Mouse (Mus musculus): Measurements from ENCODE around the gene Elovl3.
"Not testable (repeated sequence)": the region's sequence is repeated elsewhere in the genome, so short reads cannot be mapped to it uniquely, and the experiment has no call there.

Gene Elovl3

GRCm38 (mm10) chr19:46136639-46137580 lies 5.2 kb downstream of the Elovl3 start:
- no peak for DNase-seq

- DNase-seq: no peak
Observed at GRCm38 (mm10) chr19:46140324-46140723, 8.6 kb downstream of the Elovl3 start.

- no peak for DNase-seq
Observed at GRCm38 (mm10) chr19:46141091-46141490, 9.4 kb downstream of the Elovl3 start.

GRCm38 (mm10) chr19:46147511-46148371 lies 16.0 kb downstream of the Elovl3 start, which contains the start of gene Pitx3:
TSS of gene Pitx3 (minus strand) at chr19:46148326.
- DNase-seq: no peak

GRCm38 (mm10) chr19:46148372-46148760 lies 16.7 kb downstream of the Elovl3 start:
- peak; percentile 36 for DNase-seq

- DNase-seq: no peak
Observed at GRCm38 (mm10) chr19:46149091-46149490, 17.4 kb downstream of the Elovl3 start.

- peak; percentile 98 for DNase-seq
Observed at GRCm38 (mm10) chr19:46152127-46152803, 20.6 kb downstream of the Elovl3 start, which contains the start of gene Gbf1. TSS of gene Gbf1 (plus strand) at chr19:46152509.

- DNase-seq: no peak
Observed at GRCm38 (mm10) chr19:46165950-46166349, 34.3 kb downstream of the Elovl3 start.

GRCm38 (mm10) chr19:46167169-46167568 lies 35.5 kb downstream of the Elovl3 start:
- not testable (repeated sequence) for DNase-seq

GRCm38 (mm10) chr19:46169396-46169795 lies 37.7 kb downstream of the Elovl3 start:
- no peak for DNase-seq

- no peak for DNase-seq
Observed at GRCm38 (mm10) chr19:46169913-46170312, 38.2 kb downstream of the Elovl3 start.

GRCm38 (mm10) chr19:46172541-46172940 lies 40.8 kb downstream of the Elovl3 start:
- DNase-seq: no peak

GRCm38 (mm10) chr19:46175173-46175572 lies 43.5 kb downstream of the Elovl3 start:
- no peak for DNase-seq

GRCm38 (mm10) chr19:46177046-46177445 lies 45.3 kb downstream of the Elovl3 start:
- DNase-seq: no peak

- no peak for DNase-seq
Observed at GRCm38 (mm10) chr19:46180274-46180673, 48.6 kb downstream of the Elovl3 start.

- DNase-seq: no peak
Observed at GRCm38 (mm10) chr19:46182241-46182640, 50.5 kb downstream of the Elovl3 start.

Data from cerebellum, adult 9-11 months (tissue).